Mouse (Mus musculus): ENCODE results near the gene Arid3c. TPM values are rescaled to one million over a fixed set of nuclear protein-coding genes. Genes with fewer than 3 reads are reported as not detected.

Gene Arid3c
- total RNA-seq, 4 experiments from 2014 or later: not detected

DNA sequence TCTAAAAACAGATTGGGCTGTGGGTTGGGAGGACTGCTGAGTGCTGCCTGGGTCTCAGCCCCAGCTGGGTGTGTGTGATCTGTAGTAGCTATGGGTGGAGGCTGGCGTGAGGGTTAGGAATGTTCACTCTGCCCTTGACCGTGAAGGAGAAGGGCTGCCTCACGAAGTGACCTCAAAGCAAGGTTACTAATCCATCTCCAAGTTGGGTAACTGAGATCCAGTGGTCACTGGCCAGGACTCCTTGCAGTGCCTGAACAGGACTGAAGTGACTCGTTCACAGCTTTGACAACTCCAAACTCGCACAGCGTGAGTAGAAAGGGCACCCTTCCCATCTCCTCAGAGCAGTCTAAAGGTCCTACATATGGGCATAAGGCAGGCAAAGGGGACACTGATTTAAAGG is 52.1 kb downstream of the Arid3c start:
- DNase-seq (ENCODE audit: low spot score in 2 of 2): no peak

- no peak for DNase-seq (ENCODE audit: low spot score in 2 of 2)
Observed at GRCm38 (mm10) chr4:41677006-41677629, 53.8 kb downstream of the Arid3c start.

GRCm38 (mm10) chr4:41676248-41677005 is 54.5 kb downstream of the Arid3c start:
- no peak for DNase-seq (ENCODE audit: low spot score in 2 of 2)

Other genes starting within 250 kb of the Arid3c start
- gene AI464131, start 228.1 kb downstream of the Arid3c start, total RNA-seq (2022): 100 to 1,000 TPM in 1 of 4 experiments, 10 to 100 TPM in 3; 65.9 to 101 (median 86.2) TPM
- gene 1110017D15Rik, start 213.8 kb downstream of the Arid3c start, total RNA-seq (2022): not detected
- gene Fam219a, start 161.6 kb downstream of the Arid3c start, total RNA-seq (2022): 10 to 100 TPM; 19.1 to 29.8 (median 24.0) TPM
- gene Dnaic1, start 161.4 kb downstream of the Arid3c start, total RNA-seq (2022): 1 to 10 TPM in 1 of 4 experiments, under 1 TPM in 2, not detected in 1; 0.88 to 1.1 (median 0.94) TPM
- 10 to 100 TPM in 3 of 4 experiments, 1 to 10 TPM in 1; 8.4 to 13.1 (median 10.3) TPM for gene Enho, start 90.8 kb downstream of the Arid3c start, total RNA-seq (2022)
- gene Cntfr, start 34.1 kb downstream of the Arid3c start, total RNA-seq (2022): 10 to 100 TPM; 17.8 to 25.6 (median 22.5) TPM
- gene Il11ra1, start 31.2 kb downstream of the Arid3c start, total RNA-seq (2022): 10 to 100 TPM; 41.4 to 51.9 (median 49.4) TPM
- 10 to 100 TPM; 57.2 to 67.4 (median 59.9) TPM for gene Rpp25l, start 17.6 kb downstream of the Arid3c start, total RNA-seq (2022)
- gene Dctn3, start 8.0 kb downstream of the Arid3c start, total RNA-seq (2022): 10 to 100 TPM; 39.1 to 50.9 (median 40.7) TPM
- 10 to 100 TPM; 26.3 to 29.3 (median 27.4) TPM for gene Galt, start 24.1 kb upstream of the Arid3c start, total RNA-seq (2022)
- gene Sigmar1, start 25.0 kb upstream of the Arid3c start, total RNA-seq (2022): 1 to 10 TPM; 5.9 to 8.9 (median 6.7) TPM
- 10 to 100 TPM; 15.0 to 21.0 (median 18.9) TPM for gene Ccl27a, start 43.1 kb upstream of the Arid3c start, total RNA-seq (2022)
- gene Gm21541, start 172.5 kb upstream of the Arid3c start, total RNA-seq (2022): not detected
- under 1 TPM in 1 of 4 experiments, not detected in 3; 0.52 TPM for gene Gm20878, start 210.4 kb upstream of the Arid3c start, total RNA-seq (2022)
- under 1 TPM in 1 of 4 experiments, not detected in 3; 0.08 TPM for gene Fam205a4, start 234.9 kb upstream of the Arid3c start, total RNA-seq (2022)